Mouse (Mus musculus) spleen, adult 12 weeks (tissue): ENCODE results near the gene Olfr960.

Experiments used
- DNase-seq: peaks from one replicate; pipeline ENCODE4 v3.0.0; 2022; ENCODE audit warnings: low spot score

The Olfr960 gene

GRCm38 (mm10) chr9:39621073-39621472, at the start of gene Olfr960:
Olfr960 (plus strand) TSS chr9:39621373.
- DNase-seq = no peak

- no peak for DNase-seq
Measured at GRCm38 (mm10) chr9:39575469-39575868, 45.7 kb upstream of the Olfr960 start, which contains the start of gene Olfr959. Olfr959 (minus strand) TSS chr9:39575569.

- DNase-seq = no peak
Measured at GRCm38 (mm10) chr9:39577050-39577449, 44.1 kb upstream of the Olfr960 start.

GRCm38 (mm10) chr9:39602536-39603332, 18.4 kb upstream of the Olfr960 start:
- DNase-seq = no peak

- DNase-seq = no peak
Measured at GRCm38 (mm10) chr9:39603333-39603845, 17.8 kb upstream of the Olfr960 start.

- no peak for DNase-seq
Measured at GRCm38 (mm10) chr9:39603999-39604453, 17.1 kb upstream of the Olfr960 start, which contains the start of gene AW551984. AW551984 (minus strand) TSS chr9:39604403.

GRCm38 (mm10) chr9:39608497-39608896, 12.7 kb upstream of the Olfr960 start:
- DNase-seq = no peak

- DNase-seq = no peak
Measured at GRCm38 (mm10) chr9:39610355-39610754, 10.8 kb upstream of the Olfr960 start, which contains the start of gene Olfr148. Olfr148 (plus strand) TSS chr9:39610655.

- DNase-seq = no peak
Measured at GRCm38 (mm10) chr9:39611953-39612352, 9.2 kb upstream of the Olfr960 start.

GRCm38 (mm10) chr9:39623783-39624182, 2.6 kb downstream of the Olfr960 start:
- no peak for DNase-seq

GRCm38 (mm10) chr9:39624711-39625110, 3.5 kb downstream of the Olfr960 start:
- DNase-seq = no peak

GRCm38 (mm10) chr9:39629069-39629468, 7.9 kb downstream of the Olfr960 start:
- no peak for DNase-seq

GRCm38 (mm10) chr9:39633913-39634594, 12.9 kb downstream of the Olfr960 start:
- no peak for DNase-seq

GRCm38 (mm10) chr9:39644785-39645184, 23.6 kb downstream of the Olfr960 start, which contains the start of gene Olfr961:
Olfr961 (plus strand) TSS chr9:39645085.
- DNase-seq = no peak

- no peak for DNase-seq
Measured at GRCm38 (mm10) chr9:39647382-39647781, 26.2 kb downstream of the Olfr960 start.

- DNase-seq = no peak
Measured at GRCm38 (mm10) chr9:39654756-39655396, 33.7 kb downstream of the Olfr960 start.

- no peak for DNase-seq
Measured at GRCm38 (mm10) chr9:39666905-39667304, 45.7 kb downstream of the Olfr960 start, which contains the start of gene Olfr963. Olfr963 (plus strand) TSS chr9:39667205.

- DNase-seq = no peak
Measured at GRCm38 (mm10) chr9:39669723-39670122, 48.5 kb downstream of the Olfr960 start.
